Mouse (Mus musculus) limb, embryonic 12.5 days (tissue): ENCODE measurements around the gene Tnp2. TPM values are rescaled to one million over a fixed set of nuclear protein-coding genes. Genes with fewer than 3 reads are reported as not detected.

Experiments
- ATAC-seq: fragments of 200-750 bp; cut with Nextera tagmentation; 2 replicates; pipeline ENCODE4 v1.8.0; 2017; ENCODE audit warnings: low read depth, moderate TSS enrichment; ENCODE audit not compliant: insufficient number of reproducible peaks, insufficient read depth, low FRiP score, low TSS enrichment
- H3K27ac ChIP-seq: fragments of 300-500 bp; sonication (generic); 2 replicates; pipeline ENCODE4 v1.5.1; 2016; ENCODE audit warnings: mild to moderate bottlenecking, moderate library complexity
- H3K27me3 ChIP-seq: fragments of 300-500 bp; sonication (generic); 2 replicates; pipeline ENCODE4 v1.6.1; 2016; ENCODE audit warnings: mild to moderate bottlenecking, moderate library complexity
- H3K36me3 ChIP-seq: fragments of 300-500 bp; sonication (generic); 2 replicates; pipeline ENCODE4 v1.6.1; 2016; ENCODE audit warnings: mild to moderate bottlenecking, moderate library complexity
- H3K4me1 ChIP-seq: fragments of 300-500 bp; sonication (generic); replicated peaks from 2 replicates; pipeline ENCODE4 v1.6.1; 2016
- H3K4me2 ChIP-seq: fragments of 300-500 bp; sonication (generic); 2 replicates; pipeline ENCODE4 v1.6.1; 2016; ENCODE audit warnings: mild to moderate bottlenecking, moderate library complexity
- H3K4me3 ChIP-seq: fragments of 300-500 bp; sonication (generic); replicated peaks from 2 replicates; pipeline ENCODE4 v1.5.1; 2016; ENCODE audit warnings: mild to moderate bottlenecking
- H3K9ac ChIP-seq: fragments of 300-500 bp; sonication (generic); replicated peaks from 2 replicates; pipeline ENCODE4 v1.6.1; 2016; ENCODE audit warnings: mild to moderate bottlenecking, moderate library complexity
- H3K9me3 ChIP-seq: fragments of 300-500 bp; sonication (generic); 2 replicates; pipeline ENCODE4 v1.6.1; 2016; ENCODE audit warnings: mild to moderate bottlenecking, moderate library complexity
- WGBS: fragments of 180-500 bp; shearing (Covaris S2); methylation state at CpG from one replicate; pipeline ENCODE4 v1.1.7; 2016; 5-methylcytosine and 5-hydroxymethylcytosine counted together
- polyA plus RNA-seq: library from polyadenylated mRNA; unstranded; fragments of >200 nt; fragmentation: Nextera tagmentation; extraction: Ambion mirVana; gene quantifications from 2 replicates; pipeline ENCODE4 v1.2.1, GENCODE M21; 2016

Gene Tnp2
- polyA plus RNA-seq, 1 experiment from 2014 or later = not detected

DNA sequence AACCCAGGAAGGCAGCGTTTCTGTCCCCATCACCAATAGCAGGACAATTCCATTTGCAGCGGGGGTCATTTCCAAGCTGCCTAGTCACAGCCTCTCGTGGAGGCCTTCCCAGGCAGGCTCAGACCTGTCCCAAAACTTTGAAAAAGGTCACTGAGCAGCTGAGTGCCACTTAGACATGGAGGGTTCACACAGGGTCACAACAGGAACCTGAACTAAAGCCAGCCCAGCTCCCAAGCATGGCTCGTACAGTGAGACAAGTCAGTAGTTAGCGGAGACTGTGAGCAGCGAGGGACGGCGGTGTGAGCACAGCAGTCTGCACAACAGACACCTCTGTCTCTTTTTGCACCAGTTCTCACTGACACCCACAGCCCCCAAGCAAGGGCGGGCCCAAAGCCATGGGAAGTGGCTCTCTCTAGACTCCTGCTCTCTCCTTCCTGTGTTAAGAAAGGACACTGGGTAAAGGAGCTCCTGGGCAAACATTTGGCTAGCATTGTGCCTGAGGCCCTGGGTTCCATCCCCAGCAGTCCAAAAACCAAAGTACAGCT, 48.5 kb downstream of the Tnp2 start:
- WGBS = 67% methylated on average over 9 of the region's 9 CpGs
- H3K27ac ChIP-seq = no peak overlapping the region
- H3K9ac ChIP-seq = no peak overlapping the region
- H3K4me1 ChIP-seq = peaks cover 22% of the 10 kb centered on the region
- H3K4me2 ChIP-seq = no peak overlapping the region
- no peak for ATAC-seq
- no peaks in the 10 kb centered on the region for H3K9me3 ChIP-seq
- no peak overlapping the region for H3K4me3 ChIP-seq
- H3K27me3 ChIP-seq = no peaks in the 10 kb centered on the region
- H3K36me3 ChIP-seq = no peaks in the 10 kb centered on the region

DNA sequence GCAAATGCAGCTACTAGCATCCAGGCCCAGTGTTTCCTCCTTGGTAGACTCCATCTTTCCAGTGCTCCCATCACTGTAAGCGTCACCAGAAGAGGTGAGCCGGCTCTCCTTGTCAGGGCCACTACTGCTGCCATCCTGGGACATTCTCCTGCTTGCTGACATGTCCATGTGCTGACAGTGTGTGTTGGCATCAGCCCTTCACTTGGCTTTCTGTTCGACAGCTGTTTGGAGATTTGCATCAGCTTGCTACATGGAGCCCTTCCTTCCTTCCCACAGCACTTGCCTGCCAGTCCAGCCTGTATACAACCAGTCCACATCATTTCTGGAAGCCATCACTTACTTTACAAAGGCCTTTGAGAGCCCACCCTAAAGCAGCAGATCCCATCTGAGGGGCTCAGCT, 49.6 kb downstream of the Tnp2 start:
- no peak overlapping the region for H3K4me3 ChIP-seq
- 87% methylated on average over 3 of the region's 3 CpGs for WGBS
- no peak overlapping the region for H3K4me2 ChIP-seq
- peaks cover 12% of the 10 kb centered on the region for H3K4me1 ChIP-seq
- no peak overlapping the region for H3K27ac ChIP-seq
- no peaks in the 10 kb centered on the region for H3K36me3 ChIP-seq
- no peaks in the 10 kb centered on the region for H3K27me3 ChIP-seq
- no peak for ATAC-seq
- no peak overlapping the region for H3K9ac ChIP-seq
- H3K9me3 ChIP-seq = no peaks in the 10 kb centered on the region

Other genes with a start within 250 kb of the Tnp2 start
- gene Dexi, start 245.6 kb downstream of the Tnp2 start, polyA plus RNA-seq = 34.0 and 34.3 TPM in 2 replicates
- 34.6 and 40.6 TPM in 2 replicates for gene Clec16a, start 243.3 kb downstream of the Tnp2 start, polyA plus RNA-seq
- gene Socs1, start 3.1 kb downstream of the Tnp2 start, polyA plus RNA-seq = 8.9 and 9.5 TPM in 2 replicates
- gene Prm3, start 2.3 kb upstream of the Tnp2 start, polyA plus RNA-seq = not detected in 2 replicates
- gene Prm2, start 7.5 kb upstream of the Tnp2 start, polyA plus RNA-seq = not detected in 2 replicates
- 0.51 TPM in 1 of 2 replicates, not detected in the other for gene Prm1, start 17.2 kb upstream of the Tnp2 start, polyA plus RNA-seq
- not detected in 2 replicates for gene Gm11172, start 24.3 kb upstream of the Tnp2 start, polyA plus RNA-seq
- 5.1 and 5.6 TPM in 2 replicates for gene Rmi2, start 46.4 kb upstream of the Tnp2 start, polyA plus RNA-seq